Mouse (Mus musculus): ENCODE results near the gene Rprml. TPM values are rescaled to one million over a fixed set of nuclear protein-coding genes. Genes with fewer than 3 reads are reported as not detected.

Gene Rprml
- polyA plus RNA-seq, 1 experiment from 2014 or later: 2.3 TPM

DNA sequence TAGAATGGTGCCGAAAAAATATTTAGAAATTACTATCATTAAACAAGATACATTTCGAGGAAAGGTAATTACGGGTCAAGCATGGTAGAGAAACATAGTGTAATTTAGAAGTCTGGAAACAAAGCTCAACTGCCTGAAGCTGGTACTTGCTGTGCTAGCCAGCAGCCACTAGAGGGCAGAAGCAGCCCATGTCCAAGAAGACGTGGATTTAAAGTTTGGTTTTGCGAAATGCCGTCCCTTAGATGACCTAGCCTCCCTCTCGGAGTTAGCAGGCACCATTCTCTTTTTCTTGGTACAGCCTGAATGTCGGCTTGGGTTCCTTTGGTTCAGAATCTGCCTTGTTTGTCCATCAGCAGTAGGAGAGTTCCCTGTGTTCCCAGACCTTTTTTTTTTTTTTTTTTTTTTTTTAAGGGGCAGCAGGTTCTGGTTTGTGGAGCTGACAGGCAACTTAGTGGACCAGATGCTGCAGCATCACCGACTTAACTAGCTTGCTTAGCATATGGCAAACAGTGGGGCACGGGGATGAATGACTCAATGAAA, 9.9 kb upstream of the Rprml start:
- Histone ChIP-seq H3K4me2 (ENCODE audit: low read length) (0 out of 2 replicates have a peak overlapping the region, but pooled peaks have one; percentile 7), H3K27me3 (replicated peaks; ENCODE audit: control insufficient read depth, insufficient read depth, low read length) (peaks cover 8% of the 10 kb centered on the region), H3K27ac (ENCODE audit: low read depth, low read length) (no peak overlapping the region), H3K4me1 (ENCODE audit: control insufficient read depth, insufficient read depth, low read length) (no peaks in the 10 kb centered on the region), H3K9me3 (replicated peaks; ENCODE audit: control insufficient read depth, low read length) (no peaks in the 10 kb centered on the region), H3K4me3 (ENCODE audit: low read depth, low read length) (no peak overlapping the region), H3K36me3 (ENCODE audit: control insufficient read depth, insufficient read depth, low read length) (no peaks in the 10 kb centered on the region), H3K9ac (ENCODE audit: low read length) (no peak overlapping the region)
- DNase-seq (ENCODE audit: low spot score) (peak; percentile 82), ATAC-seq (no peak)
- 3% methylated on average over 10 of the region's 10 CpGs for WGBS

DNA sequence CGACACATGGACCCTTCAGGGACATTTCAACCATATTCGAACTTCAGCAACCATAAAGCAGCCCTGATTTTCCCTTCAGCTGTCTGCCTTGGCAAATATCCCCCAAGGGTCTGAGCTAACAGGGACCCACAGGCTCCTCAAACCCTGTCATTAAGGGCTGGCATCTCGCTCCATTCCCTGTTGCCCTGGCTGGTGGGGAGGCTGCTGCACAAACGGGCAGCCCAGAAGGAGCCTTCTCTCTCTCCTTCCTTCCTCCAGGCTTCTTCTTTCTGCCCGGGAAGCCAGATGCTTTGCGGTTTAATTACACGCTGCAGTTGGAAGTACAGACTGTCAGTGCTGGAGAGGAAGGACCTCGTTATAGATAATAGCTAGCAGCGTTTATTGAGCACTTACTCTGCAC, 6.2 kb upstream of the Rprml start:
- Histone ChIP-seq H3K9ac (ENCODE audit: low read length) (no peak overlapping the region), H3K4me2 (ENCODE audit: low read length) (no peak overlapping the region), H3K27ac (ENCODE audit: low read depth, low read length) (no peak overlapping the region), H3K36me3 (ENCODE audit: control insufficient read depth, insufficient read depth, low read length) (no peaks in the 10 kb centered on the region), H3K4me1 (ENCODE audit: control insufficient read depth, insufficient read depth, low read length) (no peaks in the 10 kb centered on the region), H3K27me3 (replicated peaks; ENCODE audit: control insufficient read depth, insufficient read depth, low read length) (peaks cover 30% of the 10 kb centered on the region), H3K9me3 (replicated peaks; ENCODE audit: control insufficient read depth, low read length) (no peaks in the 10 kb centered on the region), H3K4me3 (ENCODE audit: low read depth, low read length) (no peak overlapping the region)
- no peak for DNase-seq (ENCODE audit: low spot score)
- WGBS: 61% methylated on average over 9 of the region's 9 CpGs
- ATAC-seq: no peak

DNA sequence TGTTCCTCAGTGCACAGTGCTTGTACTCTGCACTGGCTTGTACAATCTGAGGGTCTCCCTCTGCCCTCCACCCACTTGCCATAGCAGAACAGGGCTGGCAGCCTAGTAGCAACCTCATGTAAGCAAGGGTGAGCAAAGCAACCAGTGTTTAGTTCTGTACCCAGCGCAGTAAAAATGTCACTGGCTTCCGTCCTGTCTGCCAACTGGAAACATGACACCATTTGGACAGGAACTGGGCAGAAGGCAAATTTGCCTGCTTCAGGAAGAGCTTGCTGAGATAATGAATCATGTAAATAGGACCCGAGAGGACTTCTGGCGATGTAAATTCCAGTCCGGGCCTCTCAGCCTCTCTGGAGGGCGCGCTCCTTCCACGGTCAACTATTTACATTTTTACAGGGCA, 3.6 kb upstream of the Rprml start:
- Histone ChIP-seq H3K4me1 (ENCODE audit: control insufficient read depth, insufficient read depth, low read length) (peaks cover 3% of the 10 kb centered on the region; the same call in 1 of the 2 replicates), H3K9me3 (replicated peaks; ENCODE audit: control insufficient read depth, low read length) (no peaks in the 10 kb centered on the region), H3K36me3 (ENCODE audit: control insufficient read depth, insufficient read depth, low read length) (no peaks in the 10 kb centered on the region), H3K4me2 (ENCODE audit: low read length) (no peak overlapping the region), H3K4me3 (ENCODE audit: low read depth, low read length) (no peak overlapping the region), H3K9ac (ENCODE audit: low read length) (no peak overlapping the region), H3K27me3 (replicated peaks; ENCODE audit: control insufficient read depth, insufficient read depth, low read length) (peaks cover 46% of the 10 kb centered on the region), H3K27ac (ENCODE audit: low read depth, low read length) (no peak overlapping the region)
- DNase-seq (ENCODE audit: low spot score) (no peak), ATAC-seq (no peak)
- WGBS: 84% methylated on average over 8 of the region's 8 CpGs

GRCm38 (mm10) chr11:103646301-103646700, 3.1 kb upstream of the Rprml start:
- Histone ChIP-seq H3K9me3 (replicated peaks; ENCODE audit: control insufficient read depth, low read length) (no peaks in the 10 kb centered on the region), H3K4me2 (ENCODE audit: low read length) (no peak overlapping the region), H3K4me1 (ENCODE audit: control insufficient read depth, insufficient read depth, low read length) (peaks cover 3% of the 10 kb centered on the region; the same call in 1 of the 2 replicates), H3K9ac (ENCODE audit: low read length) (no peak overlapping the region), H3K4me3 (ENCODE audit: low read depth, low read length) (no peak overlapping the region), H3K27me3 (replicated peaks; ENCODE audit: control insufficient read depth, insufficient read depth, low read length) (peaks cover 50% of the 10 kb centered on the region), H3K36me3 (ENCODE audit: control insufficient read depth, insufficient read depth, low read length) (no peaks in the 10 kb centered on the region), H3K27ac (ENCODE audit: low read depth, low read length) (no peak overlapping the region)
- WGBS: 87% methylated on average over 6 of the region's 6 CpGs
- DNase-seq (ENCODE audit: low spot score) (no peak), ATAC-seq (no peak)

- ATAC-seq (no peak), DNase-seq (ENCODE audit: low spot score) (no peak)
- 9% methylated on average over 11 of the region's 11 CpGs for WGBS
- no peaks in the 10 kb centered on the region for H3K36me3 ChIP-seq (ENCODE audit: control insufficient read depth, insufficient read depth, low read length)
- no peak overlapping the region for H3K4me3 ChIP-seq (ENCODE audit: low read depth, low read length)
- no peak overlapping the region for H3K9ac ChIP-seq (ENCODE audit: low read length)
- peaks cover 3% of the 10 kb centered on the region; the same call in 1 of the 2 replicates for H3K4me1 ChIP-seq (ENCODE audit: control insufficient read depth, insufficient read depth, low read length)
- H3K9me3 ChIP-seq (replicated peaks; ENCODE audit: control insufficient read depth, low read length): no peaks in the 10 kb centered on the region
- H3K27ac ChIP-seq (ENCODE audit: low read depth, low read length): no peak overlapping the region
- H3K4me2 ChIP-seq (ENCODE audit: low read length): no peak overlapping the region
- H3K27me3 ChIP-seq (replicated peaks; ENCODE audit: control insufficient read depth, insufficient read depth, low read length): peaks cover 67% of the 10 kb centered on the region
Measured at GRCm38 (mm10) chr11:103647921-103648620, 1.3 kb upstream of the Rprml start.

GRCm38 (mm10) chr11:103648656-103649055, 714 bp upstream of the Rprml start:
- H3K4me3 ChIP-seq (ENCODE audit: low read depth, low read length): no peak overlapping the region
- H3K4me1 ChIP-seq (ENCODE audit: control insufficient read depth, insufficient read depth, low read length): peaks cover 3% of the 10 kb centered on the region; the same call in 1 of the 2 replicates
- no peaks in the 10 kb centered on the region for H3K36me3 ChIP-seq (ENCODE audit: control insufficient read depth, insufficient read depth, low read length)
- no peak overlapping the region for H3K9ac ChIP-seq (ENCODE audit: low read length)
- peak; percentile 22 for DNase-seq (ENCODE audit: low spot score)
- H3K27me3 ChIP-seq (replicated peaks; ENCODE audit: control insufficient read depth, insufficient read depth, low read length): peaks cover 69% of the 10 kb centered on the region
- no peak overlapping the region for H3K4me2 ChIP-seq (ENCODE audit: low read length)
- WGBS: 12% methylated on average over 7 of the region's 7 CpGs
- no peak overlapping the region for H3K27ac ChIP-seq (ENCODE audit: low read depth, low read length)
- ATAC-seq: no peak
- H3K9me3 ChIP-seq (replicated peaks; ENCODE audit: control insufficient read depth, low read length): no peaks in the 10 kb centered on the region

- DNase-seq (ENCODE audit: low spot score): no peak
- Histone ChIP-seq H3K4me3 (ENCODE audit: low read depth, low read length) (peak overlapping the region; percentile 28), H3K4me2 (ENCODE audit: low read length) (peak overlapping the region; percentile 53), H3K36me3 (ENCODE audit: control insufficient read depth, insufficient read depth, low read length) (no peaks in the 10 kb centered on the region), H3K4me1 (ENCODE audit: control insufficient read depth, insufficient read depth, low read length) (peaks cover 3% of the 10 kb centered on the region; the same call in 1 of the 2 replicates), H3K9ac (ENCODE audit: low read length) (no peak overlapping the region), H3K9me3 (replicated peaks; ENCODE audit: control insufficient read depth, low read length) (no peaks in the 10 kb centered on the region), H3K27ac (ENCODE audit: low read depth, low read length) (no peak overlapping the region), H3K27me3 (replicated peaks; ENCODE audit: control insufficient read depth, insufficient read depth, low read length) (peaks cover 78% of the 10 kb centered on the region)
- 2% methylated on average over 37 of the region's 37 CpGs for WGBS
- no peak for ATAC-seq
Measured at GRCm38 (mm10) chr11:103649983-103650493, 668 bp downstream of the Rprml start.

DNA sequence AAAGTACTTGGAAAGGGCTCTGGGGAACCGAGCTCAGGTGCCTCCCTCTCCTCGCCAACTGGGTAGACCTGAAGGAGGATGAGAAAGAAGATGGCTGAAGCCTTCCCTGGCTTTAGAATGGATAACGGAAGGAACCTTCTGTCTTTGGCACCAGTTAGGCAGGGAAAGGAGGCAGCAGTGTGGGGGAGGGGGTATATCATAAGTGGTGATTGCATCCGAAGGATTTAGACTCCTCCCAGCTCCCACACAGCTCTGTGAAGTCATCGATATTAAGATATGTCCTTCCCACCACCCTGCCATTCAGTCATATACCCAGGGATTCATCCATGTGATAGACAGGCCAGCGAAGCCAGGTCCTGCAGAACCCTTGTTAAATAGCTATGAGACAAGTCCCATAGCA, 2.1 kb downstream of the Rprml start:
- Histone ChIP-seq H3K27ac (ENCODE audit: low read depth, low read length) (no peak overlapping the region), H3K9me3 (replicated peaks; ENCODE audit: control insufficient read depth, low read length) (no peaks in the 10 kb centered on the region), H3K27me3 (replicated peaks; ENCODE audit: control insufficient read depth, insufficient read depth, low read length) (peaks cover 86% of the 10 kb centered on the region), H3K4me2 (ENCODE audit: low read length) (no peak overlapping the region), H3K9ac (ENCODE audit: low read length) (no peak overlapping the region), H3K4me1 (ENCODE audit: control insufficient read depth, insufficient read depth, low read length) (peaks cover 3% of the 10 kb centered on the region; the same call in 1 of the 2 replicates), H3K36me3 (ENCODE audit: control insufficient read depth, insufficient read depth, low read length) (no peaks in the 10 kb centered on the region), H3K4me3 (ENCODE audit: low read depth, low read length) (no peak overlapping the region)
- no peak for ATAC-seq
- DNase-seq (ENCODE audit: low spot score): no peak
- 80% methylated on average over 6 of the region's 6 CpGs for WGBS

GRCm38 (mm10) chr11:103653359-103653965, 4.1 kb downstream of the Rprml start:
- ATAC-seq: no peak
- no peak for DNase-seq (ENCODE audit: low spot score)

More at GRCm38 (mm10) chr11:103653359-103653965, 4.1 kb downstream of the Rprml start:
- Histone ChIP-seq H3K9ac (ENCODE audit: low read length) (no peak overlapping the region), H3K27ac (ENCODE audit: low read depth, low read length) (no peak overlapping the region), H3K4me1 (ENCODE audit: control insufficient read depth, insufficient read depth, low read length) (peaks cover 3% of the 10 kb centered on the region; the same call in 1 of the 2 replicates), H3K36me3 (ENCODE audit: control insufficient read depth, insufficient read depth, low read length) (no peaks in the 10 kb centered on the region), H3K4me3 (ENCODE audit: low read depth, low read length) (no peak overlapping the region), H3K4me2 (ENCODE audit: low read length) (no peak overlapping the region), H3K9me3 (replicated peaks; ENCODE audit: control insufficient read depth, low read length) (no peaks in the 10 kb centered on the region), H3K27me3 (replicated peaks; ENCODE audit: control insufficient read depth, insufficient read depth, low read length) (peaks cover 66% of the 10 kb centered on the region)
- WGBS: 70% methylated on average over 10 of the region's 10 CpGs
